Mouse (Mus musculus) liver (tissue): Measurements from ENCODE around the gene Ccdc194.
A peak's percentile ranks its signal among the peaks of the same experiment; 100 is the strongest.

Source experiments
- DNase-seq: peaks from one replicate; pipeline ENCODE4 v3.0.0-alpha.2; 2020; ENCODE audit warnings: mixed read lengths

The Ccdc194 gene

DNA sequence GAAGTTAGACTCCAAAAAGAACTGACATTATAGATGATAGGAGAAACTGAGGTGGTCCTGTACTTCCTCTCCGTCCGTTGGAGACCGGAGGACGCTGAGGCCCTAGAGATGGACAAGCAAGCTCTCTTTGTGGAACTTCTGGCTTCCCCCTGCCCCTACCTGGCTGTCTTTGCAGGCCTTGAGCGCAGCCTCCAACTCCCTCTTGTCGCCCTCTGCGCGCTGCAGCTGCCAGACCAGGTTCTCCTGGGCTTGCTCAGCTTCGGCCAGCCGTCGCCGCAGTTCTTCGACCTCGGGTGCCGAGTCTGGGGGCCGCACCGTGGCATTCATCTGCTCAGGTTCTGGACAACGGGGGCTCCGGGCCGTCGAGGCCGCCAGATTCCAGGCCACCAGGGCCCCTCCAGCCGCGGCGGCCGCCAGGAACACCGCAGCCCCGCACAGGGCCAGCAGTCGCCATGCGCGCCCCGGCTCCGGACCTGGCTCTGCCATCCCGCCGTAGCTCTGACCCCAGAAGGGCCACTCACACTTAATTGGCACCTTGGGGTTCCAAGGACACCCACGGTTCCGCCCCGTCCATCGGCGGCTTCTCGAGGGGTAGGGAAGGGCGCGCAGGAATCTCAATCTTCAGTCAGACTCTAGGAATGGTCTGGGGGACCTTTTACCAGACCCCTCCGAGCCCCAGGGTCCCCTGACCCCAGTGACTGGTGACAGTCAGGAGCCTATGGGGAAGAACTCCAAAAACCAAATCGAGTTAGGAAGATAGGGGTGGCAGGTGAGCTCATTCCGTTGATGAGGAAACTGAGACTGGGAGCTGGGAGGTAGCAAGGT lies at the start of gene Ccdc194:
TSS of gene Ccdc194 (minus strand) at position 486 of the 825 bp plus-strand sequence.
- DNase-seq, result no peak

DNA sequence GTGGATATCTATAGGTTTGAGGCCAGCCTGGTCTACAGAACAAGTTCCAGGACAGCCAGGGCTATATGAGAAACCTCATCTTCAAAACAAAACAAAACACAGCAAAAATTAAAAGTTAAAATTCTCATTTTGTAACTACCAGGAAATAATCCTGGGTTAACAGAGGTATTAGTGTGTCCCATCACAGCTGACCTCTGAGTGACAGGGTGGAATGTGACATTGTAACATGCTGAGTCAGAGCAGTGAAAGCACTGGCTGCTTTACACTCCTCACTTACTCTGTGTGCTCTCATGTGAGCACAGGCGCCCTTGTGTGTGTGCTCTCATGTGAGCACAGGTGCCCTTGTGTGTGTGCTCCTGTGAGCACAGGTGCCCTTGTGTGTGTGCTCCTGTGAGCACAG lies 49.5 kb upstream of the Ccdc194 start:
- no peak for DNase-seq

DNA sequence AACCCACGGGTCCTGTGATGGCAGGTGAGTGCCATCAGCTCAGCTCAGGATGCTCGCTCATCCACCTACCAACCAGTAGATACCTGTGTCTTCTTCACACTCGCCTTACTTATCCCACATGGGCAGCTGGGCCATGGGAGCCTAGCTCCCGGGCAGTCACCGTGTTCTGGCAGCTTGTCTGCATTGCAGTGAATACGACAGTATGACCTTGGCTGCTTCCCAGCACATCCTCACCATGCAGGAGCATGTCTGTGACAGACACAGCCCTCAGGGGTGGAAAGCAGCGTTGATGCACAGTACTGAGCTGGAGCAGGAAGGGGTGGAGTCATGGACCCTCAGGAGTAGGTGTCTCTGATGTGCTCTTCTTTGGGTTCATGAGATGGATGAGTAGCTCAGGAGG lies 48.9 kb upstream of the Ccdc194 start:
- no peak for DNase-seq

DNA sequence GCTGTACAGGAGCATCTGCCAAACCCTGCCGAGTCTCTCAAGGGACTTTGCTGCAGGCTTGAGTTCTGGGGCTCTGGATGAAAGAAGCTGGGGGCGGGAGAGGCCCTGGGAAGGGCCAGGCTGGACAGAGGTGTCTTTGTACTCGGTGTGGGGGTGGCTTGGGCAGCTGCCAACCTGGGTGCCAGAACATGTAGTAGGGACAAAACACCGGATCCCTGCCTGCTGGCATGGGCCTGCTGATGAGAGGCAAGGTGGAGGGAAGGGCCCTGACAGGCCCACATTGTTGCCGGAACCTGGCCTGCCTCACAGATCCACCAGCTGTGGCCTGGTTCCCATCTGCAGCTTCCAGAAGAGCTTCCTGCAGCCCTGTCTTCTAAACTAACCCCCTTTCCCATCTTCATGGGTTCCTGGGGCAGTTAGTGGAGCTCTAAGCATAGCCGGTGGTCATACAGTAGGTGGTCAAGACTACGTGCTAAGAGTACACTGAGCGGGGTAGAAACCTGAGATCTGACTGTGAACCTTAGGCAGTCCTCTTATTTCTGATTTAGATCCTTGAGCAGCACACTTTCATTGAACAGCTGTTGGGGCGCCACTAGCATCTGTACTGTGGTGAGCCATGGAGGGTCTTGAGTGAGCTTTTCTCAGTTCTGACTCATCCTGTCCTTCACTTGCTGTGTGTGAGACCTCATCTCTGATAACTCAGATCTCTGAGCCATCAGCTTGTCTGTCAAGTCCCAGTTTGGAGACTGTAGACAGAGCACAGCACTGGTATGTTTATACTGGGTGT lies 47.5 kb upstream of the Ccdc194 start:
- DNase-seq, result no peak

DNA sequence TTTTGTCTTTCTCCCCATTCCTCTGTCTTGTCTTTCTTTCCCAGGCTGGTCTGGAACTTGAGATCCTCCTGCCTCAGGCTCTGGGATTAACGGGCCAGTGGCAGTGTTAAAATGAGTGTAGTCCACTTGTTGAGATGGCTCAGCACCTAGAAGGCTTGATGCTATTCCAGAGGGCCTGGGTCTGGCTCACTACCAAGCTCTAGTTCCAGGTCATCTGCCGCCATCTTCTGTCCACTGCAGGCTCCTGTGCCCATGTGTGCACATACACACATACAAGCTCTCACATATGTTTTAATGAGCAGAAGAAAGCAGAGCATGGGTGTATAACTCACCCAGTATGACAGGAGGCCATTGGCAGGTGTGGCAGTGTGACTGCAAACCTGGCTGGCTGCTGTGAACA lies 46.6 kb upstream of the Ccdc194 start:
- no peak for DNase-seq

DNA sequence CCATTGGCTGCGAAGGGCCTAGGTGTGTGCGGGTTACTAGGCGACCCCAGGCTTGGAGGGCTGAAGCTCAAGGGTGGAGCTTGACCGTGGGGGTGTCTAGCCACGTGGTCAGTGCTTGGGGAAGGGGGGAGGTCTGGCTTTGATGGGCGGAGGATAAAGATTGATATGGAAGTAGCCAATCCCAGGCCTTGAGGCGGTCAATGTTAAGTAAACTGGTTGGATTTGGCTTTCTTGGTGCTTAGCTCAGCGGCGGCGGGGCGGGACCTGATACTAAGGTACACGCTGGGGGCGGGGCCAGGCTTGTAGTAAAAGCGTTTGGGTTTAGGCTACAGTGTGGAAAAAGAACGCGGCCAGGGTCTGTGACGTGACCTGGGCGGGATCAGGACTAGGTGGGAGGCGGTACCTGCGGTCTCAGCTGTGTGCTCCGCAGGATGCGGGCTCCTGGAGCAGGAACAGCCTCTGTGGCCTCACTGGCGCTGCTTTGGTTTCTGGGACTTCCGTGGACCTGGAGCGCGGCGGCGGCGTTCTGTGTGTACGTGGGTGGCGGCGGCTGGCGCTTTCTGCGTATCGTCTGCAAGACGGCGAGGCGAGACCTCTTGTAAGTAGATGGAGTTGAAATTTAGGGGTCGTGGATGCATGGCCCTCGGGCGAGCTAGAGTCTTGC lies 44.9 kb upstream of the Ccdc194 start:
- DNase-seq, result peak; percentile 87

DNA sequence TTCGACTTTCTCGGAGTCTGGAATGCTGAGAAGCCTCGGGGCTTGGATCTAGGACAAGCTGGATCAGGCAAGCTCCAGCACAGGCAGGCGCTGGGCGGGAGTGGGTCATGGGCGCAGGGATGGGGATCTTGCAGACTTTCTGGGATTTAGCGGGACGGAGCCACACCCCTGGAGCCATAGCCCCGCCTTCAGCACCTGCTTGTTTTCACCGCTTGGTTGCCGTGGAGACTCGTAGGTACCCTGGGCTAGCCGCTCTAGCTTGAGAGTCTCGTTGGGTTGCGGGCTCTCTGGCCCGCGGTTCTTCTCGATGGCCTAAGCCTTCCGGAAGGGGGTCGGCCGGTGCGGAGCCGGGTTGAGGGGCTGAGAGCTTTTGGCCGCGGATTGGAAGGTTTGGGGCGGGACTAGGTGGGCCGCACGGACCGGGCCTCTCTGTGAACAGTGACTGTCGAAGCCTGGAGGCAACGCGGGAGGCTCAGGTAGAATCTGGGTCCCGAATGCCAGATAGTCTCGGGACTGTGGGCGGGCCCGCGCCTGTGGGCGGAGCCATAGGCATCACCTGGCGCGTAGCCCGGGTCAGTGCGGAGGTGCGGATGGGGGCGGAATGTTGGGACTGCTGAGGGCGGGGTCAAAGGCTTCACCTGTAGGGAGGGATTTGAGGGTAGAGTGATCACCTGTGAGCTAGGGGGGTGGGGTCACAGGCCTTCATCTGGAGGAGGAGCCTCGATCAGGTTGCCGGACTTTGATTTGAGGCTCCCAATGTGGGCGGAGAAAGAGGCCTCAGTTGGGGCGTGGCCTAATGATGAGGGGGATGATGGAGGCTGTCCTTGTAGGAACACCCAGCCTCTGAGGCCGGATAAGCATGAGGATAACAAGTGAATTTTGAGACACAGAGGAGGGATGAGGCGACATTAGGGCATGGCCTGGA lies 44.1 kb upstream of the Ccdc194 start:
- peak; percentile 79 for DNase-seq

DNA sequence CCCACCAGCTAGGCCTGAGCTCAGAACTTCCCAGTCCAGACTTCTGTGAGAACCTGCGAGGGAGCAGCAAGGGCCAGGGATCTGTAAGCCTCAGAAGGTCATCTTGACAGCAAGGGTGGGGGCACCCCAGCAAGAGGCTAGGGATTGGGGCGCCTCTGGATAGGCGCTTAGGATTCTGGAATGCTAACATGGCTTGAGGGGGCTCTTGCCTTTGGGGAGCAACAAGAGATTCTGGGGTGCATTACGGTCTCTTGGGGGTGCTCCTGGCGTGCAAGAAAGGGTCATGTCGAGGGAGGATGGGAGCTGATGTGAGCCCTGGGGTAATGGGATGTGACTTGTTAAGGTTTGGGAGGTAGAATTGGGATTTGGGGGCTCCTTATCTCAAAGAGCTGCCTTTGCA lies 43.4 kb upstream of the Ccdc194 start:
- DNase-seq, result no peak

DNA sequence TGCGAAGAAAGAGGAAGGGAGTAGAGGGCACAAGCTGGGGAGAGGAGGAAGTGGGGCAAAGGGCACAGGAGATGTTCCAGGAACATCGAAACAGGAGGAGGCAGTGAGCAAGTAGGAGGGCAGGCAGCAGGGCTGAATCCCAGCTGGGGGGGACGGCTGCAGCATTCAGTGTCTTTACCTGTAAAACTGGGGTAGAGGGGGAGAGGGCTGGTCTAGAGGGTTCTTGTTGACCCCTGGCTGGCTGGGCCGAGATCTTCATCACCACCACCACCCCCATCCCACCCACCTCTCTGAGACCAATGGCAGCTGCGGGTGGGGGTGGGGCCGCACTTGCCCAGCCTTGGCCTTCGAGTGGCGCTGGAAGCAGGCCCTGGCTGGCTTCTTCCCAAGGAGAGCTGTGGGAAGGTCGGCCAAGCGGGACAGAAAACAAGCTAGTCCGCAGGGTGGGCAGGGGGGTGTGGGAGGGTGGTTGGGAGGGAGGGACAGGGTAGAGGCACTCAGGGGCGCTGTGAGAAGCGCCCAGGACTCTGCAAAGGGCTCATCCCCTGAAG lies 43.0 kb upstream of the Ccdc194 start, which contains the start of gene Slc27a1:
TSS of gene Slc27a1 (plus strand) at position 496 of the 551 bp plus-strand sequence.
- no peak for DNase-seq

DNA sequence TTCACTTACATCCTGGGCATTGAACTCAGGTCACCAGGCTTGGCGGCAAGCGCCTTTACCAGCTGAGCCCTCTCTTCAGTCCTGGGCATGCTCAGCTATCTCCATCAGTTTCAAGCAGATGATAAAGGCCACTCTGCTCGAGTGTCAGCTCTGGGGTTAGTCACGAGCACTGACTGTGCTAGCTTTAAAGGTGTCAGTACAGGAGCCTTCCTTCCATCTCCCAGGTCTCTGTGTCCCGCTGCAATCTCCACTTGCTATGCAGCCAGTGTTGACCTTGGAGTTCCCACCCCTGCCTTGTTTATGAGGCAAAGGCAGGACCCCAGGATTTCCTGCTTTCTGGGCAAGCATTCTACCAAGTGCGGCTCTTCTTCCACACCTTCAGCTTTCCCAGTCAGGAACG lies 42.1 kb upstream of the Ccdc194 start:
- DNase-seq, result no peak

DNA sequence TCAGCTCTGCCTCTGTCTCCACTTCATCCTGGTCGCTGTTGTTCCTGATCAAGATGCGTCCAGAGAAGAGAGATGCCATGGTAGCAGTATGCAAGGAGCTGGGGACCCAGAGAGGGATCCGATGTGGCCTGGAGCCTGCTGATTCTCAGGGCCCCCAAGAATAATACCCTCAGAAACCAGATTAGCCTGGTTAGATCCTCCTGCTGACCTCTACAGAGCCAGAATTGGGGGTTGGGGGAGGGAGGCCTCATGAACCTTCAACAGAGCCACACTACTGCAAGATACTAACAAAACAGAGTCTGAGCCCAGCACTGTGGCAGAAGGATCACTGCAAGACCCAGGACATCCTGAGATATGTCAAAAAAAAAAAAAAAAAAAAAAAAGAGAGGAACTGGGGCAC lies 41.0 kb upstream of the Ccdc194 start, which contains the start of gene Nxnl1:
TSS of gene Nxnl1 (minus strand) at position 101 of the 400 bp plus-strand sequence.
- DNase-seq, result no peak

DNA sequence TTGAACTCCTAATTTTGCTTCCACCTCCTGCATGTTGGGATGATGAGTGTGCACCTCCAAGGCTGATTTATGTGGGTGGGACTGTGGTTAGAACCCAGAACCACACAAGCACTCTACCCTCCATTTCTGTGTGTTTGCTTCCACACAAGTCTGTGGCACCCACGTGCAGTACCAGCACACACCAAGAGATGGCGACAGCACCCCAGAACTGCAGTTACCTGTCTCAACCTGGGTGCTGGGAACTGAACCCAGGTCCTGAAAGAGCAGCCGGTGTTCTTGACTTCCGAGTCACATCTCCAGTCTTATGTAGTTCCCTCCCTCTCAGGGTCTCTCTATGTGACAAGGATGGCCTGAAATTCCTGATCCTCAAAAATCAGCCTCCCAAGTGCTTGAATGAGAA lies 38.5 kb upstream of the Ccdc194 start:
- DNase-seq, result no peak

DNA sequence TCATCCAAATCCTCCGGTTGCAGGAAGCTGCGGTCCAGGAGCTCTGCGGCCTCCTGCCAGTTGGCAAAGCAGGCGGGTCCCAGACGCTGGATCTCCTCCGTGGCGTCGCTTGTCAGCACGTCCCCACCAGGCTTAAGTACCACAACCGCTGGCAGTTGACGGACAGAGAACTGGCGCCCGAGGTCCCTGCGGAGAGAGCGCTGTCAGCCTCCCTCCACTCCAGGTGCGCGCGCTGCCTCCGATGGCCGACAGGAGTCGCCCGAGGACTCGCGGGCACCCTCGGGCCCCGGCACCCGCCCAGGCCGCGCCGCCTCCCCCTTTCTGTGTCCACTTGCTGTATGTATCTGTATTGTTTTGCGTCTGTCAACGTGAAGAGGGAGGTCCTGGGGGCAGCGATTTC lies 37.2 kb upstream of the Ccdc194 start:
- DNase-seq, result peak; percentile 79

DNA sequence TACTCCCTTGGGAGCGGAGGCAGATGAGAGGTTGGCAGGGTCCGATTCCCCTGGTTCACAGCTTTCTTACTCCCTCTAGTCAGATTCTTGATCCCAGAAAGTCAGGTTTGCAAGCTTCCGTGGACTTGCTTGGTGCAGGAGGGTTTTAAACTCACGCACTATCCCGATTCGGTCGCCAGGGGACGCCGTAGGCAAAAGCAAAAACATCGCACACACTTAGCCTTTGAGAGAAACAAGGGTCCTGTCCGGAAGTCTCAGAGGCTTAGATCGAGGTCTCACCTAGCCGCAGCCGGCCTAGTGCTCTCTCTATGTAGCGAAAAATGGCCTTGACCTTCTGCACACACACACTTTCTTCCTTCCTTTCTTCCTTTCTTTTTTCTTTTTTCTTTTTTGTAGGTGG lies 35.9 kb upstream of the Ccdc194 start:
- DNase-seq, result peak; percentile 75

DNA sequence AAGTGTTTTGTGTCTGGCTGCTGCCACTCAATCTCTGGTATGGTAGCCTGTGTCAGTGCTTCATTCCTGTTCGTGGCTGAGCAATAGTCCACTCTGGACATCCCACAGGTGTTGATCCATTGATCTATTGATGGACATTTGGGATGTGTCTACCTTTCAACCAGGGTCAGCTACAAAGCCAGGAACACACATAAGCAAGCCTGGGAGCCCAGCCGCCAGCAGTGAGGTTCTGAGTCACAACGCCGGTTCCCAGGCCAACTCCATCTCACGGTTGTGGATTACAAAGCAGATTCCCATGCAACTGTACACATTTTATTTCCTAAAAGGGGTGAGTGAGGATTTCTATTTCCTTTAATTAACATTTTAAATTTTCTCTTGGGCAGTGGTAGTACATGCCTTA lies 35.3 kb upstream of the Ccdc194 start:
- no peak for DNase-seq

DNA sequence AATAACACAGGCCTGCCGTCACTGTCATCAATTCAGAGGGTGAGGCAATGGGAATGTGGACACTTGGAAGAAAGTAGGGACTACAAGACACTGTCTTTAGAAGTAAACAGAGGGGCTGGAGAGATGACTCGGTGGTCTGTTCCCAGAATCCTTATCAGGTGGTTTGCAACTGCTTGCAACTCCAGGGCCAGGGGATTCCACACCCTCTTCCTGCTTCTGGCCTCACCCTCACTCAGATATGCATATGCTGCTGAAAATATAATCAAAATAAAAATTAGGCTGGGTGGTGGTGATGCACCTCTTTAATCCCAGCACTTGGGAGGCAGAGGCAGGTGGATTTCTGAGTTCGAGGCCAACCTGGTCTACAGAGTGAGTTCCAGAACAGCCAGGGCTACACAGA lies 34.6 kb upstream of the Ccdc194 start:
- peak; percentile 47 for DNase-seq

DNA sequence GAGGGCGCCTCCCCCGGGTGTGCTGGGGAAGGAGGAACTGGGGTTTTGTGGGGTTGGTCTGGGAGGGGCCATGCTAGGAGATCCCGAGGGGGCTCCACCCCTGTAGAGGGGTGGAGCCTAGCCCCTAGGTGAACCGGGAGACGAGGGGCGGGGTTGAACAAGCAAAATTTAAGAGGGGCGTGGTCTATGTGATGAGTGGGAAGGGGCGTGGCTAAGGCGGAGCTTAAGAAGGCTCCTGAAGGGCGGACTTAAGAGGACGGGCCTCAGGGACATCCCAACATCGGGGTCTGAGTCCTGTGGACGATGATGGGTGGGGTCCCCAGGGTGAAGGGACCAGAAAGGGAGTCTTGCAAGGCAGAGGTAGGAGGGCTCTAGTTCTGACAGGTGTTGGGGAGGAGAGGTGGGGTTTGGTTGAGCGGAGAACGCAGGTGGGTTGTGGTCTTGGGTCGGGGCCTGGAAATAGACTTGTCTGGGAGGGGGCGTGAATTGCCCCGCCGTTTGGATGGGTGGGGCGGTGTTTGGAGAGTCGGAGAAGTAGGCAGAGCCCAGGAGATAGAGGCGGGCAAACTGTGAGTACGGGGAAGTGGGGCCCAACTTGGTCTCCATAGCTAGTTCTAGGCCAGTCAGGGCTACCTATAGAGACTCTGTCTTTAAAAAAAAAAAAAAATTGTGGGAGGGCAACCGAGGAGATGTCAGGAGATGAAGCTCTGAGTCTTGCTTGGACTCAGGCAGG lies 33.6 kb upstream of the Ccdc194 start:
- DNase-seq, result peak; percentile 93

DNA sequence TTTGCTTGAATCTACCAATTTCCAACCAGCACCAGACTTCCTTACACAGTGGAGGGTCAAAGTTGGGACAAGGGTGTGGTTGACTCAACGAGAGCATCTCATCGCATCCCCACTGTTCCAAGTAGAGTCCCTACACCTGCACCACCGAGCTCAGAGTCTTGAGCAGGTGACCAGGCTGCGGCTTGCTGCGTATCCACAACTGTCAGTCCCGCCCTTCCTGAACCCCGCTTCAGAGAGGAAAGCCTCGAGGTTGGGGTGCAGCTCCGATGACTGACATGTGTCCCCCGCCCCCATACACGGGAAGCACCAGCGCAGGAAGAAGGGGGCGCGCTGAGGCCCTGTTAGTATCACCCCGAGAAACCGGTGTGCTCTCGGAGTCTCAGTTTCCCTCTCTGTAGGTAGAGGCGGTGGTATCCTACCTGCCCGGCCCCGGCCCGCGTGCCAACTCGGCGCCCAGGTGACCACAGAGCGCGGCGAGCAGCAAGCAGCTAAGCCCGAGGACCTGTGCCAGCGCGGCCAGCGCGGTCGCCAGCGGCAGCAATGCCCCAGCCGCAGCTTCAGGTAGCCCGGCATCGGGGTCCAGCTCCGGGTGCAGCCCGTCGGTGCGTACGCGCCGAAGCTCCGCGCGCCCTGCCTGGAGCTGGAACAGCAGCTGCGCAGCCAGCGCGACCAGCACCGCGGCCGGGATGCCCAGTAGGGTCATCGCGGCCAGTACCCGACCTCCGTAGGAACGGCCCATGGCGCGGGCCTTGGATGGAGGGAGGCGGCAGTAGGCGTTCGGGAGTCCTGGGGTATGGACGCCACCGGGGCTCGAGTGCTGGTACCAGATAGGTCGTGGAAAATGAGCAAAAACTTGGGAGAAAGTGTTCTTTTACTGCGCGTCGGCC lies 32.8 kb upstream of the Ccdc194 start, which contains the start of gene Tmem221:
TSS of gene Tmem221 (minus strand) at position 801 of the 887 bp plus-strand sequence.
- DNase-seq, result no peak

DNA sequence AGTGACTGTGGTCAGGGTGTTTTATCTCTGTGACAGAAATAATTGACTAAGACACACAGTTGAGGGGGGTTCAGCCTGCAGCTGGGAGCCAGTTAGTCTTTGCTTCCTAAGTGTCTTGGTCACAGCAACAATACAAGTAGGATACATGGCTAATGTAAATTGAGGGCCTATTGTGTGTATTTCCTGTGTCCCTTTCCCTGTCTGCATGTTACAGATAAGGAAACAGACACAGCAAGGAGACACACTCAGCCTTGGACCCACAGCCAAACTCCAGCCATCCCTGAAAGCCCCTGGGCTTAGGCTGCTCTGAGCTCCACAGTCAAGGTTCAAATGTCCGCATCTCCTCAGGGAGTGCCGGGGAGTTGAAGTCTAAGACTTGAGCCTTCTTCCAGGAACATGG lies 29.1 kb upstream of the Ccdc194 start:
- no peak for DNase-seq

DNA sequence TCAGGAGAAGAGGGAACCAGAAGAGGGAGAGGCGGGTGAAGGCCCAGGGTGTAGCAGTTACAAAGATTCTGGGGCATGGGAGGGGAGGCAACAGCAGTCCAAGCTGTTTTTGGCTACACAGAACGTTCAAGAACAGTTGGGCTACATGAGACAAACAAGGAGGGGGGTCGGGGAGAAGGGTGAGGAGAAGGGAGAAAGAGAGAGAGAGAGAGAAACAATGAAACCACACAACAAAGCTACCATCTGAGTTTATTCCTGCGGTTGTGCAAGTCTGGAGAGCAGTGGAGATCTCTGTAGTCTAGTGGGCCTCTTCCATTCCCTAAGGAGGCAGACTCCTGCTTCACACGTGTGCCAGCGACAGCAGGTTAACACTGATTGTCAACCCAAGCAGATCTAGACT lies 28.5 kb upstream of the Ccdc194 start:
- DNase-seq, result no peak
